Mouse (Mus musculus): ENCODE results near the gene Arid4b. TPM values are rescaled to one million over a fixed set of nuclear protein-coding genes. Genes with fewer than 3 reads are reported as not detected.

Gene Arid4b
- polyA plus RNA-seq, 1 experiment = 3.7 TPM

- Histone ChIP-seq H3K79me2 (ENCODE audit: control insufficient read depth, insufficient read depth) (peaks cover 85% of the 10 kb centered on the region), H3K4me3 (peak overlapping the region; percentile 88), H3ac (ENCODE audit: control insufficient read depth, insufficient read length) (no peak overlapping the region), H3K36me3 (ENCODE audit: control insufficient read depth, insufficient read depth) (peaks cover 14% of the 10 kb centered on the region), H3K27me3 (ENCODE audit: control insufficient read depth, insufficient read depth, insufficient read length) (no peaks in the 10 kb centered on the region), H3K4me2 (ENCODE audit: low read depth) (no peak overlapping the region)
- TF ChIP-seq MYOG (IDR thresholded peaks at IDR 0.05; ENCODE audit: control insufficient read depth in 1 of 3, insufficient read depth in 1 of 3, insufficient read length in 2 of 3, low read depth in 2 of 3) (no peak), E2F4 (IDR thresholded peaks at IDR 0.05; ENCODE audit: insufficient read depth) (no peak), MYOD1 (IDR thresholded peaks at IDR 0.05; ENCODE audit: control insufficient read depth in 1 of 3, insufficient read length in 2 of 3, low read depth in 2 of 3) (no peak), USF1 (IDR thresholded peaks at IDR 0.05; ENCODE audit: low read depth) (no peak), POLR2AphosphoS2 (IDR thresholded peaks at IDR 0.05; ENCODE audit: insufficient read length, low read depth) (no peak)
These were observed 2.7 kb downstream of the Arid4b start for GRCm38 (mm10) chr13:14065701-14066100.

DNA sequence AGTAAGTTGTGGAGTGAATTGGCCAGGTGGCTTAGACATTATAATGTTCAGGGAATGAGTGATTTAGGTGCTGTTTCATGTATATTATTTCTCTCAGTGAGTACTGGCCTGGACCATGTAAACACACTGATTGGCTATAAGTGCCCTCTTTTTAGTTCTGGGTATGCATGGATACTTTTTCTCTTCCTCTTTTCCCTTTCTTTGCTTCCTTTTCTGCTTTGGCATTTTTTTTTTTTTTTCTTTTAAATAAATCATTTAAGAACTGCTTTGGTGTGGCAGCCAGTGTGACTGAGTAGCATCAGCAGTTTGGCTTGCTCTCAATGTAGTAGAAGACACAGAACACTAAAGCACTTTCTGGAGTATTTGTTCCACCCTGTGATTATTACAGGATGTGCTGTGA lies 5.0 kb downstream of the Arid4b start:
- H3ac ChIP-seq (ENCODE audit: control insufficient read depth, insufficient read length) = no peak overlapping the region
- H3K27me3 ChIP-seq (ENCODE audit: control insufficient read depth, insufficient read depth, insufficient read length) = no peaks in the 10 kb centered on the region
- H3K4me2 ChIP-seq (ENCODE audit: low read depth) = no peak overlapping the region
- H3K36me3 ChIP-seq (ENCODE audit: control insufficient read depth, insufficient read depth) = peaks cover 14% of the 10 kb centered on the region
- TF ChIP-seq TCF12 (IDR thresholded peaks at IDR 0.05; ENCODE audit: insufficient read depth, poor library complexity, severe bottlenecking) (no peak), USF1 (IDR thresholded peaks at IDR 0.05; ENCODE audit: low read depth) (no peak), MYOG (IDR thresholded peaks at IDR 0.05; ENCODE audit: control insufficient read depth in 1 of 3, insufficient read depth in 1 of 3, insufficient read length in 2 of 3, low read depth in 2 of 3) (no peak), CEBPB (IDR thresholded peaks at IDR 0.05; ENCODE audit: insufficient read depth, poor library complexity, severe bottlenecking) (no peak), POLR2A (IDR thresholded peaks at IDR 0.05; ENCODE audit: insufficient read length, low read depth) (no peak), REST (IDR thresholded peaks at IDR 0.05; ENCODE audit: insufficient read depth, insufficient read length) (no peak)
- no peak overlapping the region for H3K4me3 ChIP-seq
- peaks cover 87% of the 10 kb centered on the region for H3K79me2 ChIP-seq (ENCODE audit: control insufficient read depth, insufficient read depth)

DNA sequence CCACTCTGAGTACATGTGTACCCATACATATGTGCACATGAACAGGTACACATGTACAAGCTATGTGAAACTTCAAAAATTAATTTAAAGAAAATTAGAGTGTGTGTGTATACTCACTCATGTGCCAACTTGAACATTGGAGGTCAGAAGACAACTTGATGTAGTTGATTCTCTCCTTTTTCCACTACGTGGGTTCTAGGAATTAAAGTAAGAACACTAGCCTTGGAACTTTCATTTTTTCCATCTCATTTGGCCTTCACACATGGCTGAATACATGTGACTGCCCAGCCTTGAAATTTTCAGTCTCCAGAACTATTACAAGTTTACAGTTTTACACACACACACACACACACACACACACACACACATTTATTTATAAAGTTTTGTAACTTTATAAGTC lies 6.3 kb downstream of the Arid4b start:
- Histone ChIP-seq H3K27me3 (ENCODE audit: control insufficient read depth, insufficient read depth, insufficient read length) (no peaks in the 10 kb centered on the region), H3K4me2 (ENCODE audit: low read depth) (no peak overlapping the region), H3K79me2 (ENCODE audit: control insufficient read depth, insufficient read depth) (peaks cover 98% of the 10 kb centered on the region), H3ac (ENCODE audit: control insufficient read depth, insufficient read length) (no peak overlapping the region), H3K4me3 (no peak overlapping the region), H3K36me3 (ENCODE audit: control insufficient read depth, insufficient read depth) (peaks cover 14% of the 10 kb centered on the region)
- TF ChIP-seq TCF12 (IDR thresholded peaks at IDR 0.05; ENCODE audit: insufficient read depth, poor library complexity, severe bottlenecking) = no peak
- no peak for TF ChIP-seq MYOD1 (IDR thresholded peaks at IDR 0.05; ENCODE audit: control insufficient read depth in 1 of 3, insufficient read length in 2 of 3, low read depth in 2 of 3)
- no peak for TF ChIP-seq POLR2A (IDR thresholded peaks at IDR 0.05; ENCODE audit: insufficient read length, low read depth)
- no peak for TF ChIP-seq MYOG (IDR thresholded peaks at IDR 0.05; ENCODE audit: control insufficient read depth in 1 of 3, insufficient read depth in 1 of 3, insufficient read length in 2 of 3, low read depth in 2 of 3)
- TF ChIP-seq TCF3 (IDR thresholded peaks at IDR 0.05; ENCODE audit: insufficient read length, low read depth) = no peak
- no peak for TF ChIP-seq USF1 (IDR thresholded peaks at IDR 0.05; ENCODE audit: low read depth)
- TF ChIP-seq SRF (IDR thresholded peaks at IDR 0.05; ENCODE audit: control insufficient read depth, insufficient read length, low read depth) = no peak
- no peak for TF ChIP-seq CEBPB (IDR thresholded peaks at IDR 0.05; ENCODE audit: insufficient read depth, poor library complexity, severe bottlenecking)
- no peak for TF ChIP-seq MAX (IDR thresholded peaks at IDR 0.05; ENCODE audit: low read depth)

GRCm38 (mm10) chr13:14074371-14074770 lies 11.3 kb downstream of the Arid4b start:
- no peak overlapping the region for H3K4me2 ChIP-seq (ENCODE audit: low read depth)

DNA sequence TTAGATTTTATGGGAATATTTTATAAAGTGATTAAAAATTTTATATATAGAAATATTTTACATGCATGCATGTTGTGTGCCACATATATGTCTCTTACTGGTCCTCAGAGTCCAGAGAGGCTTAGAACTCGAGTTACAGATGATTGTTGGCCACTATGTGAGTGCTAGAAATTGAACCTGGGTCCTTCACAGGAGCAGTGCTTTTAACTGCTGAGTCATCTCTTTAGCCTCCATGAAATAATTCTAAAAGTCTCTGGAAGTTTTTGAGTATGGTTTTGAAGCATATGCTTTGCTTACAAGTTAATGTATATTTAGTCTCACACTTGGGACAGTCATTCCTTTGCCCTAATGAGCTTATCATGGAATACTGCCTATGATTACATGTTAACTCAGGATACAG lies 12.3 kb downstream of the Arid4b start:
- Histone ChIP-seq H3K4me3 (no peak overlapping the region), H3K4me2 (ENCODE audit: low read depth) (no peak overlapping the region)
- no peak for TF ChIP-seq POLR2AphosphoS2 (IDR thresholded peaks at IDR 0.05; ENCODE audit: insufficient read length, low read depth)
- no peak for TF ChIP-seq MYOD1 (IDR thresholded peaks at IDR 0.05; ENCODE audit: control insufficient read depth in 1 of 3, insufficient read length in 2 of 3, low read depth in 2 of 3)
- TF ChIP-seq MAX (IDR thresholded peaks at IDR 0.05; ENCODE audit: low read depth) = no peak
- no peak for TF ChIP-seq MYOG (IDR thresholded peaks at IDR 0.05; ENCODE audit: control insufficient read depth in 1 of 3, insufficient read depth in 1 of 3, insufficient read length in 2 of 3, low read depth in 2 of 3)
- no peak for TF ChIP-seq REST (IDR thresholded peaks at IDR 0.05; ENCODE audit: insufficient read depth, insufficient read length)
- no peak for TF ChIP-seq CEBPB (IDR thresholded peaks at IDR 0.05; ENCODE audit: insufficient read depth, poor library complexity, severe bottlenecking)
- TF ChIP-seq TCF12 (IDR thresholded peaks at IDR 0.05; ENCODE audit: insufficient read depth, poor library complexity, severe bottlenecking) = no peak
- no peak for TF ChIP-seq SRF (IDR thresholded peaks at IDR 0.05; ENCODE audit: control insufficient read depth, insufficient read length, low read depth)
- TF ChIP-seq POLR2A (IDR thresholded peaks at IDR 0.05; ENCODE audit: insufficient read length, low read depth) = no peak
- no peak for TF ChIP-seq E2F4 (IDR thresholded peaks at IDR 0.05; ENCODE audit: insufficient read depth)
- TF ChIP-seq USF1 (IDR thresholded peaks at IDR 0.05; ENCODE audit: low read depth) = no peak
- no peak for TF ChIP-seq TCF3 (IDR thresholded peaks at IDR 0.05; ENCODE audit: insufficient read length, low read depth)

More at GRCm38 (mm10) chr13:14074371-14074770, 11.3 kb downstream of the Arid4b start:
- TF ChIP-seq MYOD1 (IDR thresholded peaks at IDR 0.05; ENCODE audit: control insufficient read depth in 1 of 3, insufficient read length in 2 of 3, low read depth in 2 of 3) = no peak
- no peak for TF ChIP-seq REST (IDR thresholded peaks at IDR 0.05; ENCODE audit: insufficient read depth, insufficient read length)
- TF ChIP-seq TCF3 (IDR thresholded peaks at IDR 0.05; ENCODE audit: insufficient read length, low read depth) = no peak
- no peak for TF ChIP-seq POLR2A (IDR thresholded peaks at IDR 0.05; ENCODE audit: insufficient read length, low read depth)
- TF ChIP-seq POLR2AphosphoS2 (IDR thresholded peaks at IDR 0.05; ENCODE audit: insufficient read length, low read depth) = no peak
- no peak for TF ChIP-seq TCF12 (IDR thresholded peaks at IDR 0.05; ENCODE audit: insufficient read depth, poor library complexity, severe bottlenecking)
- TF ChIP-seq SRF (IDR thresholded peaks at IDR 0.05; ENCODE audit: control insufficient read depth, insufficient read length, low read depth) = no peak
- TF ChIP-seq MAX (IDR thresholded peaks at IDR 0.05; ENCODE audit: low read depth) = no peak
- TF ChIP-seq CEBPB (IDR thresholded peaks at IDR 0.05; ENCODE audit: insufficient read depth, poor library complexity, severe bottlenecking) = no peak
- TF ChIP-seq E2F4 (IDR thresholded peaks at IDR 0.05; ENCODE audit: insufficient read depth) = no peak
- TF ChIP-seq MYOG (IDR thresholded peaks at IDR 0.05; ENCODE audit: control insufficient read depth in 1 of 3, insufficient read depth in 1 of 3, insufficient read length in 2 of 3, low read depth in 2 of 3) = no peak
- no peak for TF ChIP-seq USF1 (IDR thresholded peaks at IDR 0.05; ENCODE audit: low read depth)
- H3K4me3 ChIP-seq = no peak overlapping the region
- no peaks in the 10 kb centered on the region for H3K27me3 ChIP-seq (ENCODE audit: control insufficient read depth, insufficient read depth, insufficient read length)
- no peaks in the 10 kb centered on the region for H3K36me3 ChIP-seq (ENCODE audit: control insufficient read depth, insufficient read depth)
- no peak overlapping the region for H3ac ChIP-seq (ENCODE audit: control insufficient read depth, insufficient read length)
- H3K79me2 ChIP-seq (ENCODE audit: control insufficient read depth, insufficient read depth) = peaks cover 98% of the 10 kb centered on the region

More for the DNA sequence above, 12.3 kb downstream of the Arid4b start:
- H3K27me3 ChIP-seq (ENCODE audit: control insufficient read depth, insufficient read depth, insufficient read length) = no peaks in the 10 kb centered on the region
- H3ac ChIP-seq (ENCODE audit: control insufficient read depth, insufficient read length) = no peak overlapping the region
- no peaks in the 10 kb centered on the region for H3K36me3 ChIP-seq (ENCODE audit: control insufficient read depth, insufficient read depth)
- H3K79me2 ChIP-seq (ENCODE audit: control insufficient read depth, insufficient read depth) = peaks cover 99% of the 10 kb centered on the region

Measured in myocyte (in vitro differentiated cells).